Mouse (Mus musculus) kidney, embryonic 15.5 days (tissue): ENCODE data around the gene Tmem33. TPM values are rescaled to one million over a fixed set of nuclear protein-coding genes. Genes with fewer than 3 reads are reported as not detected.
A peak's percentile ranks its signal among the peaks of the same experiment; 100 is the strongest.

Experiments
- ATAC-seq: fragments of 200-750 bp; cut with Nextera tagmentation; replicated peaks from 2 replicates; pipeline ENCODE4 v1.8.0; 2017; ENCODE audit warnings: moderate TSS enrichment; ENCODE audit not compliant: low FRiP score
- H3K27ac ChIP-seq: fragments of 300-500 bp; sonication (generic); 2 replicates; pipeline ENCODE4 v1.5.1; 2015; ENCODE audit warnings: mild to moderate bottlenecking, inconsistent platforms
- H3K27me3 ChIP-seq: fragments of 300-500 bp; sonication (generic); 2 replicates; pipeline ENCODE4 v1.6.1; 2015; ENCODE audit warnings: inconsistent platforms
- H3K36me3 ChIP-seq: fragments of 300-500 bp; sonication (generic); 2 replicates; pipeline ENCODE4 v1.6.1; 2015; ENCODE audit warnings: inconsistent platforms
- H3K4me1 ChIP-seq: fragments of 300-500 bp; sonication (generic); 2 replicates; pipeline ENCODE4 v1.6.1; 2015; ENCODE audit warnings: inconsistent platforms
- H3K4me2 ChIP-seq: fragments of 300-500 bp; sonication (generic); 2 replicates; pipeline ENCODE4 v1.6.1; 2015; ENCODE audit warnings: moderate library complexity, mild to moderate bottlenecking, inconsistent platforms
- H3K4me3 ChIP-seq: fragments of 300-500 bp; sonication (generic); replicated peaks from 2 replicates; pipeline ENCODE4 v1.5.1; 2015; ENCODE audit warnings: mild to moderate bottlenecking, inconsistent platforms
- H3K9ac ChIP-seq: fragments of 300-500 bp; sonication (generic); 2 replicates; pipeline ENCODE4 v1.6.1; 2015; ENCODE audit warnings: mild to moderate bottlenecking, inconsistent platforms
- H3K9me3 ChIP-seq: fragments of 300-500 bp; sonication (generic); replicated peaks from 2 replicates; pipeline ENCODE4 v1.6.1; 2016; ENCODE audit warnings: inconsistent platforms
- WGBS: fragments of 180-500 bp; shearing (Covaris S2); methylation state at CpG from one replicate; pipeline ENCODE4 v1.1.7; 2015; ENCODE audit warnings: mixed read lengths; 5-methylcytosine and 5-hydroxymethylcytosine counted together
- polyA plus RNA-seq: library from polyadenylated mRNA; unstranded; fragments of >200 nt; fragmentation: Nextera tagmentation; extraction: Ambion mirVana; gene quantifications from 2 replicates; pipeline ENCODE4 v1.2.1, GENCODE M21; 2015

The Tmem33 gene
- polyA plus RNA-seq, 1 experiment from 2014 or later: 97.9 TPM

DNA sequence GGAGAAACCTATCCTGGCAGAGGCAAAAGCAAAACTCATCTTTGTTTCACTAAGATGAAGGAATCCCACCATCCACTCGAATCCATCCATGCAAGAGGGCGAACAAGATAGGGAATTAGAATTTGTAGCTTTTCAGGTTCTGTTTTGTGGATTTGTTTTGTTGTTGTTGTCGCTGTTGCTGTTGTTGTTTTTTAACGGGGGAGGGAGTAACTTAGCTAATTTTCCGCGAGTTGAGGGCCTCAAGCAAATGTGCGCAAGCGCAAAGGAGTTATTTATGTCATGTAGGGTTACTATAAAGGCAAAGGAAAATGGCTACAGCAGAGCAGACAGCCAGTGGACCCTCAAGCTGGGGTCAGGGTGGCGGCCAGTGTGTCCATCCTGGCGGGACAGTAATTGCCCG is 33.1 kb upstream of the Tmem33 start:
- Histone ChIP-seq H3K27ac (no peak overlapping the region), H3K27me3 (peaks cover 99% of the 10 kb centered on the region), H3K4me1 (peaks cover 37% of the 10 kb centered on the region), H3K9ac (no peak overlapping the region), H3K36me3 (no peaks in the 10 kb centered on the region), H3K4me3 (no peak overlapping the region), H3K9me3 (0 out of 2 replicates have a peak, but pooled peaks cover 4% of the 10 kb centered on the region), H3K4me2 (no peak overlapping the region)
- ATAC-seq: no peak
- 5% methylated on average over 11 of the region's 11 CpGs for WGBS

DNA sequence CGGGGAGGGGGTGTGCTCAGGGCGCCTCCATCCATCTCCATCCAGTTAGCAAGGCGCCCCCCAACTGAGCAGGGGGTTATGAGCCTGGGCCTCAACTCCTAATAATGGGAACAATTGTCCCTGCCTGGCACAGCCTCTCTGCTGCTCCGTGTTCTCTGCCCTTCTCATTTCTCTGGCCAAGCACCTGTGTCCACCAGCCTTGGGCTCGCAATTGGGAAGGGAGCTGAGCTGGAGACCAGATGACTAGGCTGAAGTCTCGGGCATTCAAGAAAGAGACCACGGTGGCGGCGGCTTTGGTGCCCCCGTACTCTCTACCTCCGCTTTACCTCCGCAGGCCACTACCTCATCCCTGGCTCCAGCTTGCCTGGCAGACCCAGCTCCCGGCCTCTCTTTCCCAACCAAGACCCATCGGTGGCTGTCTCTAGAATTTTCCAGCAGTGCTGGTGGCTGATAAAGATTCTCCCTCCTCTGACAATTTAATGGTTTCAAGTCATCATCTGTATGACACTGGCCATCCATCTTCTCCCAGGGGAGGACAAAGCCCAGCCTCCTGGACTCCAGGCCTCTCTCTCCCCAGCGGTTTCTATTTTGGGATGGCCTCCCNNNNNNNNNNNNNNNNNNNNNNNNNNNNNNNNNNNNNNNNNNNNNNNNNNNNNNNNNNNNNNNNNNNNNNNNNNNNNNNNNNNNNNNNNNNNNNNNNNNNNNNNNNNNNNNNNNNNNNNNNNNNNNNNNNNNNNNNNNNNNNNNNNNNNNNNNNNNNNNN is 32.5 kb upstream of the Tmem33 start:
- no peak overlapping the region for H3K4me2 ChIP-seq
- H3K27ac ChIP-seq: no peak overlapping the region
- H3K9me3 ChIP-seq: 0 out of 2 replicates have a peak, but pooled peaks cover 4% of the 10 kb centered on the region
- no peak overlapping the region for H3K9ac ChIP-seq
- peaks cover 99% of the 10 kb centered on the region for H3K27me3 ChIP-seq
- 2% methylated on average over 15 of the region's 15 CpGs for whole genome bisulfite sequencing
- H3K4me3 ChIP-seq: no peak overlapping the region
- no peaks in the 10 kb centered on the region for H3K36me3 ChIP-seq
- peaks cover 31% of the 10 kb centered on the region for H3K4me1 ChIP-seq
- ATAC-seq: no peak

DNA sequence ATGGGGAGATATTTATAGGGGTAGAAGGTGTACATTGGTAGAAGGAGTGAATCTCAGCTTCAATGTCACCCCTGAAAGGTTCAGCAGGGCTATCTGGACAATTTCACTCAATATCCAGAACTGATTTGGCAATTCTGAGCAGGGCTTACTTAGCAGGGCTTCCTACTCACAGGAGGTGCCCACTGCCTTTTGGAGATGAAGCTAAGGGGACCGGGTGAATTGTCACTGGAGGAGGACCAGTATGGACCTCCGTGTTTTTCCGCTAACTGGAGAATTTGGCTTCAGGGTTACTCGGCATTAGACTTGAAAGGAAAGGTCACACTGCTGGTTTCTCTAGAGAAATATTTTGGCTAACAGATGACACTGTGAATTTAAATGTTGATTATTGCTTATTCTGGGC is 25.7 kb upstream of the Tmem33 start:
- no peaks in the 10 kb centered on the region for H3K9me3 ChIP-seq
- H3K27ac ChIP-seq: no peak overlapping the region
- no peak for ATAC-seq
- H3K36me3 ChIP-seq: no peaks in the 10 kb centered on the region
- WGBS: 29% methylated on average over 4 of the region's 4 CpGs
- H3K4me2 ChIP-seq: no peak overlapping the region
- peaks cover 18% of the 10 kb centered on the region for H3K4me1 ChIP-seq
- no peak overlapping the region for H3K9ac ChIP-seq
- no peak overlapping the region for H3K4me3 ChIP-seq
- peaks cover 81% of the 10 kb centered on the region for H3K27me3 ChIP-seq

DNA sequence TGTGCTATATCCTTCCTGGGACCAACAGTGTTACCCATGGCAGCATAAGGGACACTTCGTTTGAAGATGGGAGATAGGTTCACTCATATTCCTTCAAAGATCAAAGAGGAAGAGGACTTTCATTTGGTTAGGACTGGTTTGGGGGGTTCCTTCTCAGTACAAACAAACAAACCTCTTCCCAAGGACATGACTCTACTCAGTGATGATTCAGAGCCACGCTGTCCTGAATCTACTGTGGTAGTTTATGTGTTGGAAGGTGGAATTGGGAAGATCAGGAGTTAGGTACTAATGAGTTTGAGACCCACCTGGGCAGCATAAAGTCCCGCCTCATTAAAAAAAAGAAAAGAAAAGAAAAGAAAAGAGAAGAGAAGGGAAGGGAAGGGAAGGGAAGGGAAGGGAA is 24.9 kb upstream of the Tmem33 start:
- peaks cover 73% of the 10 kb centered on the region for H3K27me3 ChIP-seq

DNA sequence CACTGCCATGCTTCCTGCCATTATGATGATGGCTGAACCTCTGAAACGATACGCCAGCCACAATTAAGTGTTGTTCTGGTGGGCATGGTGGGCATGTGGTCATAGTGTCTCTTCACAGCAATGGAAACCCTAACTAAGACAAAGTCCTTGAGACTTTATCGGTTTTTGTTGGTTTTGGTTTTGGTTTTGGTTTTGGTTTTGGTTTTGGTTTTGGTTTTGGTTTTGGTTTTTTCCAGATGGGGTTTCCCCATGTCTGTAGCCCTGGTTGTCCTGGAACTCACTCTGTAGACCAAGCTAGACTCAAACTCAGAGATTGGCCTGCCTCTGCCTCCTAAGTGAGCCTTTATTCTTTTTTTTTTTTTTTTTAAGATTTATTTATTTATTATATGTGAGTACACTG is 23.8 kb upstream of the Tmem33 start:
- peaks cover 64% of the 10 kb centered on the region for H3K27me3 ChIP-seq
- no peak for ATAC-seq
- no peaks in the 10 kb centered on the region for H3K36me3 ChIP-seq
- H3K4me2 ChIP-seq: no peak overlapping the region
- H3K4me1 ChIP-seq: 0 out of 2 replicates have a peak, but pooled peaks cover under 1% of the 10 kb centered on the region
- WGBS: 92% methylated on average over 3 of the region's 3 CpGs
- H3K27ac ChIP-seq: no peak overlapping the region
- no peak overlapping the region for H3K9ac ChIP-seq
- no peak overlapping the region for H3K4me3 ChIP-seq
- H3K9me3 ChIP-seq: no peaks in the 10 kb centered on the region

More for the DNA sequence above, 24.9 kb upstream of the Tmem33 start:
- no peak for ATAC-seq
- Histone ChIP-seq H3K36me3 (no peaks in the 10 kb centered on the region), H3K4me2 (no peak overlapping the region), H3K4me1 (peaks cover 11% of the 10 kb centered on the region), H3K27ac (no peak overlapping the region), H3K9me3 (no peaks in the 10 kb centered on the region), H3K9ac (no peak overlapping the region), H3K4me3 (no peak overlapping the region)
- WGBS: 58% methylated on average over 3 of the region's 3 CpGs

DNA sequence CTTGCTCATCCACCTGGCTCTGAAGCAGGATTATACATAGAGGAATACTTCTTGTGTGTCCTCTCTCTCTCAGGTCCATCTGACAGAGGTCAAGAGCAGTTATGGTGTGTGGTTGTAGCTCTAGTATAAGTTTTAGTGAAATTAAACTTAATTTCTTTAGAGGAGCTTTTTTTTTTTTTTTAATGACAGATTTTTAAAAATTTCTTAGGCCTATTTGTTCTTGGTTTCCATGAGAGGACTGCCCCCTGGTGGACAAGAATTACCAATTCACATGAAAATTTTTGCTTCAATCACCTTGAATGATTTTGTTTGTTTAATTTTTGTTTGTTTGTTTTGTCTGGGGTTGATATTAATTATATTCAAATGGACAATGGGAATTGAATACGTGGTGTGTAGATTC is 22.1 kb upstream of the Tmem33 start:
- no peak for ATAC-seq
- H3K4me1 ChIP-seq: no peaks in the 10 kb centered on the region
- H3K36me3 ChIP-seq: no peaks in the 10 kb centered on the region
- peaks cover 53% of the 10 kb centered on the region for H3K27me3 ChIP-seq
- no peak overlapping the region for H3K4me2 ChIP-seq
- WGBS: 0% methylated on average over 1 of the region's 1 CpGs
- H3K4me3 ChIP-seq: no peak overlapping the region
- no peaks in the 10 kb centered on the region for H3K9me3 ChIP-seq
- H3K9ac ChIP-seq: no peak overlapping the region
- H3K27ac ChIP-seq: no peak overlapping the region

DNA sequence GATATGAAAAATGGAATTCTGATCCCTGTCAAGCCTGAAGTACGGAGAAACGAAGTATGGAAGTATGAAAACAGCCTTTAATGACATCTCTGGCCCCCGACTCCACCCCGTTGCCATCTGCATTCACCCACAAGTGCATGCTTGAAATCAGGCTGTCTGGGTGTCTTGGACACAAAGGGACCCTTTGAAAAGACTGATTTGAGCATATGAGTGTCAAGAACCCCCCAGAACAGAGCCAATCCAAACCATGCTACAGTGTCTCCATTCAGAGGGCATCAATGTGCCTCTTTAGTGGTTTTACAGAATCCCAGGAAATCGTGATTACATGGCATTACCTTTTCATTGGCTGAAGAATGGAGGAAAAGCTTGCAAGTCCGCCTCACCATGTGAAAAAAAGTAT is 18.7 kb upstream of the Tmem33 start:
- Histone ChIP-seq H3K4me2 (no peak overlapping the region), H3K4me3 (no peak overlapping the region), H3K9ac (no peak overlapping the region), H3K27me3 (peaks cover 28% of the 10 kb centered on the region), H3K9me3 (no peaks in the 10 kb centered on the region), H3K36me3 (no peaks in the 10 kb centered on the region), H3K27ac (no peak overlapping the region), H3K4me1 (0 out of 2 replicates have a peak, but pooled peaks cover 3% of the 10 kb centered on the region)
- WGBS: 81% methylated on average over 6 of the region's 6 CpGs
- no peak for ATAC-seq

DNA sequence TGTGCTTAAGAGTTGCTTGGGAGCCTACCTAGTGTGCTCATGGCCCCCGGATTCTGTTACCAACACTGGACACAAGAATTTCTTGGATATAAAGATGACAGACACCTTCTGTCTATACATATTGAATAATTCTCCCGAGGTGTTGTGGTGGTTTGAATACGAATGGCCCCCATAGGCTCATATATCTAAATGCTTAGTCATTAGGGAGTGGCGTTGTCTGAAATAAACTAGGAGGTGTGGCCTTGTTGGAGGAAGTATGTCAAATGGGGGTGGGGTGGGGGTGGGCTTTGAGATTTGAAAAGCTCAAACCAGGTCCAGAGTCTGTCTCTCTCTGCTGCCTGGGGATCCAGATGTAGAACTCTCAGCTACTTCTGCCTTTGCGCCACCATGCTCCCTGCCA is 17.1 kb upstream of the Tmem33 start:
- ATAC-seq: no peak
- Histone ChIP-seq H3K36me3 (no peaks in the 10 kb centered on the region), H3K9me3 (no peaks in the 10 kb centered on the region), H3K4me3 (no peak overlapping the region), H3K4me1 (0 out of 2 replicates have a peak, but pooled peaks cover 3% of the 10 kb centered on the region), H3K9ac (no peak overlapping the region), H3K27ac (no peak overlapping the region), H3K27me3 (peaks cover 34% of the 10 kb centered on the region), H3K4me2 (no peak overlapping the region)
- WGBS: 90% methylated on average over 5 of the region's 5 CpGs

DNA sequence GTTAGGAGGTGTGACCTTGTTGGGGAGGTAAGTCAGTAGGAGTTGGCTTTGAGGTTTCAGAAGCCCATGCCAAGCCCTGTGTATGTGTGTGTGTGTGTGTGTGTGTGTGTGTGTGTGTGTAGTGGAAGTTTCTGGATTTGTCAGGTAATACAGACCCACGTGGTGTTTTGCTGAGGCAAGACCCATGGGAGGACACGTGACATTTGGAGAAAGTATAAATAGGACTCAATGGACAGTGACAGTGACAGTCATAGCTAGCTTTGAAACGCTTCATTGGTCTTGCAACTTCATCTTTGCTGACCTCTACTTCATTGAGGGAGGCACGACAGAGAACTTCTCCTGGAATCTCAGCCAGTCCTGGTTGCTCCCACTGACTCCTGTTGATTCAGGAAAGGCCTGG is 8.1 kb upstream of the Tmem33 start:
- WGBS: 74% methylated on average over 4 of the region's 4 CpGs
- Histone ChIP-seq H3K4me1 (no peaks in the 10 kb centered on the region), H3K9me3 (no peaks in the 10 kb centered on the region), H3K9ac (no peak overlapping the region), H3K27me3 (0 out of 2 replicates have a peak, but pooled peaks cover 10% of the 10 kb centered on the region), H3K27ac (no peak overlapping the region), H3K4me3 (no peak overlapping the region), H3K4me2 (no peak overlapping the region), H3K36me3 (no peaks in the 10 kb centered on the region)
- ATAC-seq: no peak

DNA sequence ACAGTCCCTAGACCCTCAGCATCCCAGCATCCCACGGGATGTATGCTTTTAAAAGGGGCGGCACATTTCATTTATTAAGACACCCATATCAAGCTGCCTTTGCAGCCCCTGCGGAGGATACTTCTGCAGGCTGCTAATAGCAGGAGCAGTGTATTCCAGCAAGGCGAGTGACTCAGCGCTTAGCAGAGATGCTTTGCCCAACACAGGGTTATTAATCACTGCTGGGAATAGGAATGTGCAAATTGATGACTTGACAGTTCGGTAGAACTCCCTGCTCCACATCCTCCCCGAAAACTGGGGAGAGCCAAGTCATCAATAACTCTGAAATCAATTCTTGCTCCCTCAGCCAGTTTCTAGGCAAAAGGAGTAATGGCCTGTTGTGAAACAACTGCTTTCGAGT is 4.7 kb upstream of the Tmem33 start:
- Histone ChIP-seq H3K27me3 (no peaks in the 10 kb centered on the region), H3K4me3 (no peak overlapping the region), H3K27ac (no peak overlapping the region), H3K4me1 (peaks cover 7% of the 10 kb centered on the region), H3K4me2 (no peak overlapping the region), H3K36me3 (no peaks in the 10 kb centered on the region), H3K9ac (no peak overlapping the region), H3K9me3 (no peaks in the 10 kb centered on the region)
- ATAC-seq: no peak
- WGBS: 66% methylated on average over 8 of the region's 8 CpGs

DNA sequence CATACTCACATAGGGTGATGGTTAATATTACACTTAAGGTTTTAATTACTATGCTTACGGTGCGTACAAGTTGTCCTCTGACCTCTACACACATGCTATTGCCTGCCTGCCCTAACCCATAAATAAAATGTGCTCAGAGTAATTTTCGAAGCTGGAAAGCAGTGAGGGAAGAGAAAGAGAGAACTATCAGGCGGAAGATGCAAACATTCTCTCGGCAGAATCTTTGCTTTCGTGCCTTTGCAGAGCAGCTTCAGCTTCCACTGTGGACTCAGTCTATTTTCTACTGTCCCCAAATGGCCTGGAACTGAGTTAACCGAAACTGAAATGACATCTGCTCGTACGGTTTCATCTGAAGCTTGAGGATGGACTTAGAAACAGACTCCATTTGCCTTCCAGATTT is 1.9 kb upstream of the Tmem33 start:
- H3K4me3 ChIP-seq: no peak overlapping the region
- H3K27me3 ChIP-seq: no peaks in the 10 kb centered on the region
- WGBS: 77% methylated on average over 9 of the region's 9 CpGs
- no peak overlapping the region for H3K27ac ChIP-seq
- ATAC-seq: no peak
- H3K4me1 ChIP-seq: peaks cover 14% of the 10 kb centered on the region
- H3K4me2 ChIP-seq: no peak overlapping the region
- H3K36me3 ChIP-seq: peaks cover 3% of the 10 kb centered on the region; the same call in 1 of the 2 replicates
- H3K9me3 ChIP-seq: no peaks in the 10 kb centered on the region
- no peak overlapping the region for H3K9ac ChIP-seq

DNA sequence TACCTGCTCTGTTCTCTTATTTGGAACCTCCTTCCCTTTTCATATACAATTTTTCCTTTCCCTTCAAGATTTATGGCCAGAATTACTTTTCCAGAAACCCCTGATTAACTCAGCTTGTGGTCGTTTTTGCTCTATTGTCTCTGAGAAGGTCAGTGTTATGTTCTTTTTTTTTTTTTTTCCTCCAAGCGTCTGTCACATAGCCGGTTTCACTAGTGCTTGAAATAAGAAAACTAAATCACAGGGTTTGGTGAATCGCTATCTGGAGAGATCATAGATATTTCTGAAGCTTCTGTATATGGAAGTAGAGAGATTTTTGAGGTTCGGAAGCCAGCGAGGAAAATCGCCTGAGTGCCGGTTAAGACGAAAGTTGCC is 220 bp upstream of the Tmem33 start:
- no peaks in the 10 kb centered on the region for H3K27me3 ChIP-seq
- H3K36me3 ChIP-seq: peaks cover 19% of the 10 kb centered on the region
- no peak for ATAC-seq
- H3K4me1 ChIP-seq: peaks cover 14% of the 10 kb centered on the region
- WGBS: 0% methylated on average over 9 of the region's 9 CpGs
- peak overlapping the region; percentile 71 for H3K4me3 ChIP-seq
- no peak overlapping the region; the same call in 1 of the 2 replicates for H3K27ac ChIP-seq
- peak overlapping the region; percentile 35 for H3K9ac ChIP-seq
- no peaks in the 10 kb centered on the region for H3K9me3 ChIP-seq
- peak overlapping the region; percentile 70 for H3K4me2 ChIP-seq

DNA sequence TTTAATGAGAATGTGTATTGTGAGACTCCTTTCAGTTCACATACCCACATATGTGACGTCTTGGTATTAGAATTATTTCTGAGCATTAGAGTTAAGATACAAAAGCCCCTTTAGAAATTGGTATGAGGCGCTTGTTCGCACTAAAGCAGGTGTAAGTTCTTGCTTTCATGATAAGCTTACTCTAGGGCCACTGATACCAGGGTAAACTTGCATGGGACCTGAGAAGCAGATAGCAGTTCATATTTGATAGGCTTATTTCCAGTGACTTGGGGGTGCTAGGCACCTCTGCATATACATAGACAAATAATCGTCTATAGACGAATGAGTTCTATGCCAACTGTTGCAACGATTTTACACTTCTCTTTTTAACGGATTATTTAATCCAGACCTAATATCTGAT is 2.6 kb downstream of the Tmem33 start:
- Histone ChIP-seq H3K4me2 (no peak overlapping the region), H3K36me3 (peaks cover 45% of the 10 kb centered on the region), H3K9me3 (no peaks in the 10 kb centered on the region), H3K4me3 (no peak overlapping the region), H3K27me3 (no peaks in the 10 kb centered on the region), H3K27ac (no peak overlapping the region), H3K9ac (no peak overlapping the region), H3K4me1 (peaks cover 14% of the 10 kb centered on the region)
- ATAC-seq: no peak
- 91% methylated on average over 7 of the region's 7 CpGs for WGBS
